Mouse (Mus musculus) layer of hippocampus, postnatal 25 days (tissue): ENCODE measurements around the gene Znrd1as. TPM values are rescaled to one million over a fixed set of nuclear protein-coding genes. Genes with fewer than 3 reads are reported as not detected.

Experiments
- DNase-seq, 2 experiments: peaks; one replicate each; pipeline ENCODE4 v3.0.0; 2022; ENCODE audit warnings: mixed read lengths in 2 of 2, low spot score in 1 of 2; ENCODE audit errors: extremely low spot score in 1 of 2
- total RNA-seq, 2 experiments: library from RNA; stranded (reverse); gene quantifications; 2 replicates each; pipeline ENCODE4 v1.2.3; 2021

Gene Znrd1as
- total RNA-seq, 2 experiments from 2014 or later, result 5.6 to 7.1 TPM

DNA sequence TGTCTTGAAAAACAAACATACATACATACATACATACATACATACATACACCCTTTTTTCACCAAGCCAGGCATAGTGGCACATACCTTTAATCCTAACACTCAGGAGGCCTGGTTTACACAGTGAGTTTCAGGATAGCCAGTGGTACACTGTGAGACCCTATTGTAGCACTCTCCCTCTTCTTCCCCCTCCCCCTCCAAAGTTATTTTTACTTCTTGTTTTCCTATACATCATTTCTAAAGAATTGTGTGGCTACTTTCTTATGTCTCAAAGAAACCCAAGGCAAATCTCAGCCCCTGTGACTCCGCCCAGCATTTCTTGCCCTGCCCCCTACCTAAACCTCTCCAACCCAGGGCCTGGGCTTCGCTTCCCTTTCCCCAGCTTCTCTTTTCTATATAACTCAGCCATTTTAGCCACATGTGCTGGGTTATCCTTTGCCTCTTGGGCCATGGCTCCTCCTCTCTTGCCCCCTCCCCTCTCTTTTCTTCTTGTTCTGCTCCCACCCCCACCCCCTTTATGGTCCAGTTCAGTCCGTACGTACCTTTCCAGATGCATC is 35.5 kb downstream of the Znrd1as start:
- no peak for DNase-seq

DNA sequence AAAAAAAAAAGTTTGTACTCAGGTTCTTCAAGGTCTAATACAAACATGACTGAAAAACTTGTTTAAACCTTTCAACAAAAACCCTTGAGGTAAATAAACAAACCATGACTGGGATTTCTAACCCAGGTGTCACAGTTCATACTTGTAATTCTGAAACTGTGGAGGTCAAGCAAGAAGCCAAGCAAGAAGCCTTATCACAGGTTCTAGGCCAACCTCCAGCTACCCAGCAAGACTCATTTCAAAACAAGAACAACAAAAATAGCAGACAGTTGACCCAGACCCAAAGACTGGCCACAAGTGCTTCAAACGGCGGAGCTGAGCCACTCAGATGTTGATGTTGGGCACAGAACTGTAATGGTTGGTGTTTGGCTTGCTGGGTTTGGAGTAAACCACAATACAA is 36.1 kb downstream of the Znrd1as start:
- DNase-seq, result no peak

DNA sequence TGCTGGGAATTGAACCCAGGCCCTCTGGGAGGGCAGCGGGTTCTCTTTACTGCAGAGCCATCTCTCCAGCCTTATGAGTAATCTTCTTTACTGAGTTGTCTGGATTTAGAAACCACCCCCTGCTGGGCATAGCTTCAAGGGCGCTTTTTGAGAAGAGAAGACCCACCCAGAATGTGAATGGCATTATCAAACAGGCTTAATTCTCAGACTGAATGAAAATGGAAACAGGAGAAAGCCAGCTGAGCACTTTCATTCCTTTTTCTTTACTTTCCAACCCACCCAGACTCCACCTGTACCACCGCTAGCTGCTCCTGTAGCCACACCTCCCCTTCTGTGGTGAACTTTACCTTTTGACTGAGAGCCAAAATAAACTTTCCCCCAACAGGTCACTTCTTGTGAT is 37.1 kb downstream of the Znrd1as start:
- no peak for DNase-seq

DNA sequence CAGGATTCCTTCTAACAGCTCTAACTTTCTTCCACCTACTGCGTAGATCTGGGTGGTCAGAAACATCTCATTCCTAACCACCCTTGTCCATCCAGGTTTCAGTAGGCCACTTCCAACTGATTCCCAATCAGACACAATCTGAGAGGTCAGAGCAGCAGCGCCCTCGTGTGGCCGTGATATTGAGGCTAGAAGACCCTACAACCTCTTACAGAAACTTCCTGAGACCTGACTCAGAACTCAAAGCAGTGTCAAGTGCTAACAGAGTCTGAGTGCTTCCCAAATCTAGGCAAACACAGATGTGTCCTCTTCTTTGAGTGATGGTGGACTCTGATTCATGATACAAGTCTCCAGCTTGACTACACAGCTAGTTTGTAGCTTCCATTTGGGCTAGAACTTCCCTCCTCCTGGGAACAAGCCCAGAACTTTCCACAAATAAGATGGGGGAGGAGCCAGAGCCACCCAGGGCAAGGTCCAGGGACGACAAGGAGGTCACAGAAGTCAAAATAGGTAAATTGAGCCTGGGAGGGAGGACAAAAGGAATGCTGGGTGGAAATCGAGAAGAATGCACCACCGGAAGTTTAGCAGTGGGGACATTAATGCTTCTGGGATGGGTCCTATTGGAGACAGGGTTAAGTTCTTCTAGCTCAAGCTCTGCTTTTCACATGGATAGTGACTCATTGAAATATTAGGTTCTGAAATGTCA is 38.8 kb downstream of the Znrd1as start:
- peak; percentile 59 to 93 for DNase-seq

DNA sequence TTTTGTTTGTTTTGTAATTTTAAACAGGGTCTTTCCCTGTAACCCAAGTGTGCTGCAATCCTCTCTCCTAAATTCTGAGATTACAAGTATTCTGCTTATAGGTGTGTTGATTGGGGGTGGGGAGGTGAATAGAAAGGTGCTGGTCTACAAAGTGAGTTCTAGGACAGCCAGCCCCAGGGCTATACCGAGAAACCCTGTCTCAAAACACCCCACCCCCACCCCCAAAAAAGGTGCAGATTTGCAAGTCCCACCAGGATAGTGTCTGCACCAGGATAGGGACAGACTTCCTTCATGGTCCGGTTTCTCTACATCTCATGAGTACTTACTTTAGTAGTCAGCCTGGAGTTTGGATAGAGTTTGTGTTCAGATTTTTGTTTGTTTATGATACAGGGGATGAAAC is 40.1 kb downstream of the Znrd1as start:
- no peak for DNase-seq

DNA sequence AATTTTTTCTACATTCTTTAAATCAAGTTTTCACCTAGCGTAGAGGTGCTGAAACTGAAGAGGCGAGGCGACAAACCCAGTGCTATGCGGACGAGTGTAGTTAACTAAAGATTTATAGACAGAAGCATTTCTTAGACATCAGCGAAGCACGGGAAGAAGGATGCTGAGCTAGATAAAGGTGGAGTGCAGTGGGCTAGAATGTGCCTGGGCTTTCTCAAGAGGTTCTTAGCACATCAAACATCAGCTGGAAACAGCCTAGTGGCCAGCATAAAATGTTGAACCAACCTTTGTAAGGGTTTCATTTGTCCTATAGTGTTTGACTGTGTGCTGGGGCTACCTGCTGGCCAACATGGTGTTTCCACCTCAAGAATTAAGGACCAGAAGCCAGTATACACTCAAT is 42.5 kb downstream of the Znrd1as start, which contains the start of gene Zfp57:
Gene Zfp57 (plus strand): TSS at position 301 of the 400 bp plus-strand sequence.
- no peak for DNase-seq

DNA sequence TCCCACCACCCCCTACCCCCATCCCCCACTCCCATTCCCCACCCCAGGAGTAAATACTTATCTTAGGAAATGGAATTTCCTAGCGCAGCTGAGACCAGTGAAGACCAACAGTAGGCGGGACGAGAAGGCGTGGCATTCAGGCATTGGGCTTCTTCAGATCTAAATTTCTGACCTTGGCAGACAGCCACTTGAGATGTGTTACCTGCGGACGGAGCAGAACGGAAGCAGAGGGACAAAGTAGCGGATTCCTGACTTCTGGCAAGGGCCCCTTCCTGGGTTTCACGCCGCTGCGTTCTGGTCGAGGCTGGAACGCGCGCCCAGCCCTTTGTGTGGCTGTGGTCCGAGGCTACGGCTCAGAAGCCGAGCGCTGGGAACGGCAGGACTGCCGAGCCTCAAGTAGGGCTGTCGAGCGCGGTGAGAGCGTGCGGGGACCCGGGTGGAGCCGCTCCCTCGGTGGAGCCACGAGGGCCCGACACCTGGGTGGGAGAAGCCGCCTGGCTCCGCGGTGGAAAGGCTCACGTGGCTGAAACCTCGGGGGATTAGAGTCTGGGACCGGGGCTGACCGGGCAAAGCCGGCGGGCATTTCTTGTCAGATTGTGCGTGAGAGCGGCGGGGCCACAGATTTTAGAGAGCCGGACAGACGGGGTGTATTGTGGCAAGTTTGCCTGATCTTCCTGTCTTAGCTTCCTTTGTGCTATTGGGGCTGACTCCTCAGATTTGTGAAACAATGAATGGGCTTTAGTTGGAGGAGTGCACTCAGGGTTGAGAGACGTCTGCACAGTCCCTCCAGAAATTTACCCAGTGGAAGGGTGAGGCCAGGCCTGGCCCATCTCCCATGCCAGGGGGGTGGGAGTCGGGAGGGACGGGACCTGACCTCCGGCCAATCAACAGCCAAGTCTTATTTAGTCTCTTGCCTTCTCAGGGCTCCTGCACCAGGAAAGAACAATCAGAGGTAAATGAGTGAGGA is 44.3 kb downstream of the Znrd1as start:
- DNase-seq, result peak; percentile 17 to 36

DNA sequence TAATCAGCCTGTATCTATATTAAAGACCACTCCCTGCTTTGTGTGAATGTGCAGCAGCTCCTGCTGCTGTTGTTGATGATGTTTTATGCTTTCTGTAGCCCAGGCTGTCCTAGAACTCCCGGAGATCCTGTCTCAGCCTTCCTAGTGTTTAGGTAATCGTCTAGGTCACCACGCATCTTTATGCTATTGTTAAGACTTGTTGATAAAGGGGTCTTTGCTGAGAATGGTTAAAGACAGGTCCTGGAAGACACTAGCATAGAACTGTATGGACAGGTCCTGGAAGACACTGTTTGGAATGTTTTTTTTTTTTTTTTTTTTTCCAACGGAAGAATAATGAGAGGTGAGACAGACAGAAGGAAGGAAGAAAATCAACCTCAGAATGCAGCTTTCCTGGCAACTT is 45.0 kb downstream of the Znrd1as start:
- no peak for DNase-seq

DNA sequence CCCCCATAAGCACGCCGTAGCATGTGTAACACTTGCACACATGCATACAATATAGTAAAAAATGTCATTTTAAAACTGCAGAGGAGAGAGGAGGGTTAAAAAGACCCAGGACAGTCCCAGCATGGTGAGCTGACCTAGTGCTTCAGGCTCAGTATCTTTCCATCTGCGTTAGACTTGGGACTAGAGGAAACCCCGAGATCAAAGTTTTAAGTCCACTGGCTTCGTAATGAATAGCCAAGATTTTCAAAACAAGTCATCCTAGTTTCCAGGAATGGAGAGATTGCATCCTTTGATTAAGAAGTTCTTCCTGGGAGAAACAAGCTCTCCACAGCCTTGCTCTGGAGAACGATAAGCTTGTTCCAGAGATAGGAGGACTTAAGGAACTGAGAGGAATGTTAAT is 49.8 kb downstream of the Znrd1as start:
- DNase-seq, result no peak

DNA sequence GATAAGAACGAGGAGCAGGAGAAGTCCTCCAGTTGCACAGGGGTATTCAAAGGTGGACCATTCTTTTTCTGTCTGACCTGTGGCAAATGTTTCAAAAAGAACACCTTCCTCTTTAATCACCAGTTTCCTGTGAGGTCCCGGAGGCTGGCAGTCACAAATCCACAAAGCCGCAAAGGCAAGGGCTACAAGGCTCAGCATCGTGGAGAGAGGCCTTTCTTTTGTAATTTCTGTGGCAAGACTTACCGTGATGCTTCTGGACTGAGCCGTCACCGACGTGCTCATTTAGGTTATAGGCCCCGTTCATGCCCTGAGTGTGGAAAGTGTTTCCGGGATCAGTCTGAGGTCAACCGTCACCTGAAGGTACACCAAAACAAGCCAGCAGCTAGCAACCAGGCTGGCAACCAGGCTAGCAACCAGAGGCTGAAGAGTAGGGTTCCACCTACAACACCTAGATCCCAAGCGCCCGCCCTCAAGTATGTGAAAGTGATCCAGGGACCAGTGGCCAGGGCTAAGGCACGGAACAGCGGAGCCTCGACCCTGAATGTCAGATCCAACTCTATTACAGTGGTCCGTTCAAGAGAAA is 51.2 kb downstream of the Znrd1as start:
- DNase-seq, result no peak

DNA sequence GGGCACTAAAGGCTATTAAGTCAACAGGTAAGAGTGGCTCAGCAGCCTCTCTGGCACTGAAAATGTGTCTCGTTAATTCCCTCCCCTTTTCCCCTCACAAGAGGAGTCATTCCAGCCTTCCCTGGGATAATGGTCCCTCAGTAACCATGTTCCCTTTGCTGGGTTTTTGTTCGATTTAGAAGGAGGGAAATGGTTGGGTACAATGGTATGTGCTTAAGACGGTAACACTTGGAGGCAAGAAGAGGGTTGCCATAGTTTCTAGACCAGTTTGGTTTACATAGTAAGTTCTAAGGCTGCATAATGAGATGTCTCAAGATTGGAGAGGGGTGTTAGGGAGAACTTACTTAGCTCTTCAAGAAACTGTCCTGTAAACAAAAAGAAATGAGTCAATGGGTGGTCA is 53.3 kb downstream of the Znrd1as start:
- DNase-seq, result no peak

DNA sequence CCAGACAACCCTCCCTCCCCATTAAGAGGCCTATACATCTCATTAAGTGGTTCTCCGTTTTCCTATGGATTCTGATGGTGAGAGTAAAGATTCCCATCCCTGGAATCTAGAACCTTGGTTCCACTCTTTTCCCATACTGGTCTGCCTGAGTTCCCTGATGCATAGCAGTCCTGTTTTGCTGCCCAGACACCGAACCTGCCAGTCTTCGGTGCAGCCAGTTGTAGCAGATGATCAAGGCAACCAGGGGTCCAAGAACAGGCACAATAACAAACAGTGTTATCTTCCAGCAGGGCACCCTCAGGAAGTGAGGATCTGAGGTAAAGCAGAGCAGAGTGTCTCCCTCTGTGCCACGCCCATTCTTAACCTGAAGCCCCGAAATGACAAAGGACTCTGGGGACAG is 53.7 kb downstream of the Znrd1as start:
- no peak for DNase-seq

Other genes with a start within 250 kb of the Znrd1as start
- gene H2-M10.5, start 185.7 kb upstream of the Znrd1as start, total RNA-seq, result not detected
- not detected for gene H2-M10.6, start 146.4 kb upstream of the Znrd1as start, total RNA-seq
- 10 to 100 TPM; 21.0 to 21.5 TPM for gene Trim26, start 121.5 kb upstream of the Znrd1as start, total RNA-seq
- gene Trim15, start 91.4 kb upstream of the Znrd1as start, total RNA-seq, result not detected
- under 1 TPM in 1 of 2 experiments, not detected in 1; 0.12 TPM for gene Trim10, start 89.0 kb upstream of the Znrd1as start, total RNA-seq
- gene Trim40, start 68.5 kb upstream of the Znrd1as start, total RNA-seq, result not detected
- under 1 TPM in 1 of 2 experiments, not detected in 1; 0.15 TPM for gene Trim31, start 60.5 kb upstream of the Znrd1as start, total RNA-seq
- 1 to 10 TPM; 3.2 to 6.4 TPM for gene Rnf39, start 15.7 kb upstream of the Znrd1as start, total RNA-seq
- gene Ppp1r11, start 6.9 kb upstream of the Znrd1as start, total RNA-seq, result 100 to 1,000 TPM; 122 to 145 TPM
- gene Znrd1, start within 50 bp of the Znrd1as start, total RNA-seq, result 10 to 100 TPM; 36.1 to 39.9 TPM
- under 1 TPM in 1 of 2 experiments, not detected in 1; 0.32 TPM for gene 2410137M14Rik, start 22.6 kb downstream of the Znrd1as start, total RNA-seq
- gene H2-M5, start 30.9 kb downstream of the Znrd1as start, total RNA-seq, result 1 to 10 TPM; 1.2 TPM
- gene Zfp57, start 42.6 kb downstream of the Znrd1as start, total RNA-seq, result 10 to 100 TPM; 14.5 to 21.7 TPM
- gene Mog, start 64.8 kb downstream of the Znrd1as start, total RNA-seq, result 100 to 1,000 TPM in 1 of 2 experiments, 10 to 100 TPM in 1; 96.8 to 121 TPM
- 100 to 1,000 TPM; 706 to 708 TPM for gene Gabbr1, start 87.4 kb downstream of the Znrd1as start, total RNA-seq
- under 1 TPM in 1 of 2 experiments, not detected in 1; 0.14 TPM for gene Olfr90, start 129.9 kb downstream of the Znrd1as start, total RNA-seq
- not detected for gene Olfr91, start 139.7 kb downstream of the Znrd1as start, total RNA-seq
- gene Olfr92, start 161.5 kb downstream of the Znrd1as start, total RNA-seq, result not detected
- not detected for gene Olfr93, start 202.9 kb downstream of the Znrd1as start, total RNA-seq
- not detected for gene Ubd, start 235.3 kb downstream of the Znrd1as start, total RNA-seq
- not detected for gene Olfr94, start 242.4 kb downstream of the Znrd1as start, total RNA-seq